Mouse (Mus musculus) granulocyte monocyte progenitor cell, adult 5-6 weeks (primary cell): ENCODE measurements at regions not wholly inside any gene's neighbourhood (a gene's known extent, or its start where the extent isn't known, plus 50 kb on each side); places are given as distances from the start of the nearest gene placed in this dataset.
"Not testable (repeated sequence)": the region's sequence is repeated elsewhere in the genome, so short reads cannot be mapped to it uniquely, and the experiment has no call there.

Source experiments
- ATAC-seq: replicated peaks from 2 replicates; pipeline ENCODE4 v1.8.0; 2016; ENCODE audit warnings: mild to moderate bottlenecking, moderate TSS enrichment, inconsistent platforms; ENCODE audit not compliant: poor library complexity, severe bottlenecking

- not testable (repeated sequence) for ATAC-seq
These were observed 161.5 kb downstream of the Hpcal1 start for GRCm38 (mm10) chr12:17852138-17852537.

- not testable (repeated sequence) for ATAC-seq
These were observed 181.8 kb downstream of the Hpcal1 start for GRCm38 (mm10) chr12:17872491-17872890.

DNA sequence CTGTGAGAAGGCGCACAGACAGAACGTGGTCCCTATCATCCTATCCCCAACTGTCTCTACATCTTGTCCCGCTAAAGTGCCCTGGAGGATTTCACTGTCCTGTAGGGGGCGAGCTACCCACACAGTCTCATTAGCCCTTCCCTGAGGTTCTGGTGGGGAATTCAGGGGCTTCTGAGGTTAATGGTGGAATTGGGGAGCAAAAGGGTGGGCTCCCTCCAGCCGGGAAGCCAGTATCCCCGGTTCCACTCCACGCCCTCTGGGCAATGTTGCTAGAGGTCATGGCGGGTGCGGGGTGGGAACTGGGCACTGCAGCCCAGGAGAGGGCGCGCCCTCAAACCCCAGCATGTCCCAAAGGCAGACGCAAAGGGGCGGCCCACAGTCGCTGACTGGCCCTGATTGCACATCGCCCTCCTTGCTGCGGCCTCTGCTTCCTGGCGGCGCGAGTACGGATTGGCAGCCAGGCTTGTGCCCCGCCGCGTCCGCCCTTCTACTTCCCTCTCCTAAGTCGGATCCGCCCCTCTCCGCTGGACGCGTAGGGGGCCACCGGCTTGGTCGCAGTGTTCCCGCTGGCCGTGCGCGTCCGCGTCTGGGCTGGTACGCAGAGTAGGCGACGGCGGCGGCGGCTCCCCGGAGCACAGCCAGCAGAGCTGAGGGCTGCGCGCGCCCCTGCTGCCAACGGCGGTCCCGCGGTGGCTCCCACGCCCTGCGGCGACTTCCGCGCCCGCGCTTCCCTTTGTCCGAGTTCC lies 190.9 kb downstream of the Hpcal1 start:
- peak; percentile 100 for ATAC-seq

GRCm38 (mm10) chr12:17882117-17883116 lies 191.8 kb downstream of the Hpcal1 start:
- ATAC-seq = not testable (repeated sequence)

DNA sequence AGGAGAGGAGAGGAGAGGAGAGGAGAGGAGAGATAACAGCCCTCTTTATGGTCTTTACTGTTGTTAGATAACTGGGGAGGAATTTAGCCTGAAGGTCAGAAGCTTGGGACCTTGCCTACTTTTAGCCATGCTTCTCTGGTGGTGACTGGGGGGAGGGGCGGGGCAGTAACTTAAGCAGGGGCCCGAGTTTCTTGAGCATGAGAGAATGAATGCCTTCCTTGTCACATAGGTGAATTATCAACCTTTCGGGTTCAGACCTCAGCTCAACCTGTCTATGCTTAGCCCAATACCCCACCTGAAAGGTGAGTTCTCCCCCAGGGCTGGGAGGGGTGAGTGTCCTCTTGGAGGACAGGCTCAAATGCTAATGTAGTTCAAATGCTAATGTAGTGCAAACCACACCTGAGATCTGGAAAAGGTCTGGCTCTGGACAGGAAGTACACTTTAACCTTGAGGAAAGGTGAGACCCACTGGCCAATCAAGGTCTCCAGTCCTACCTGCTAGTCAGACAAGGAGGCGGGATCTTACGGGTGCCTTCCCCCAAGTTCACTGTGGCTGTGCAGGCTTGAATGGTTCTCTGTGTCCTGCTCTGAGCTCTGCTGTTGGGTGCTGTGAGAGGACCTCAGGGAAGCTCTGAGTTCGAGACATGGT lies 201.1 kb downstream of the Hpcal1 start:
- not testable (repeated sequence) for ATAC-seq

GRCm38 (mm10) chr12:17913058-17913457 lies 222.4 kb downstream of the Hpcal1 start:
- ATAC-seq = not testable (repeated sequence)
